Mouse (Mus musculus): Measurements from ENCODE around the gene 1700013F07Rik.

DNA sequence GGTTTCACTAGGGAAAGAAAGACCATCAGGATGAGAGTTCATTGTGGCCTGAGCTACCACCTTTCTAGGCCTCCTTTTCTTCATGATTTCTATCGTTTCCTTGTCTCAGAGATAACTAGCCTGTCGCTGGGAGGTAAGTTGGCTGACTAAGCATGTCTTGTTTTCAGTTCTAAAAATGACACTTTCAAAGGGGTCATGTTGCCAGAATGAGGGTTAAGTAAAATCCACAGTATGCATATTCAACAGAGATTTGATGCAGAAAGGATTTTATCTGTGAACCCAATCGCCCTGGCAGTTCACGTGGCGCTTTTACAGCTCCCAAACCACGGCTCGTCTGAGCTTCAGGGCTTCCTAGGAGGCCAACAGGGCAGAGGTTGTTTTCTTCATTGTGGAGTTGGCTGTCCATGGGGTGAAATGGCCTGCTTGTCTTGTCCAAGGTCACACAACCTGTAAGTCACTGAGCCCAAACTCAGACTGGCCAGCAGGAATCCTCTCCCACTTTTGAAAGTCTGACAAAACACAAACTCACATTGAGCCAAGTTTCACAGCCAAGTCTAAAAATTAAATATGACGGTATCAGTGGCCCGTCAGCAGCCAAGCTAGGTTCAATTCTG, 39.0 kb upstream of the 1700013F07Rik start:
- TF ChIP-seq CTCF (IDR thresholded peaks at IDR 0.05; ENCODE audit: low read depth, low read length) (no peak), POLR2AphosphoS5 (IDR thresholded peaks at IDR 0.05; ENCODE audit: insufficient replicate concordance, low read depth, low read length) (no peak), GATA2 (IDR thresholded peaks at IDR 0.05; ENCODE audit: borderline replicate concordance, low read depth, low read length) (no peak), GATA1 (IDR thresholded peaks at IDR 0.05; ENCODE audit: borderline replicate concordance, low read length) (no peak)

All from G1E (cell line).